Mouse (Mus musculus) bone marrow macrophage, adult 2 months (primary cell): ENCODE measurements around the gene Gm20388.

ENCODE experiments used
- CTCF ChIP-seq: IDR thresholded peaks from 2 replicates; pipeline ENCODE4 v1.5.1; 2012; ENCODE audit warnings: low read depth, mild to moderate bottlenecking, low read length, moderate library complexity
- POLR2A ChIP-seq: IDR thresholded peaks from 2 replicates; pipeline ENCODE4 v1.6.1; 2012; ENCODE audit warnings: mild to moderate bottlenecking, low read depth, low read length, borderline replicate concordance

DNA sequence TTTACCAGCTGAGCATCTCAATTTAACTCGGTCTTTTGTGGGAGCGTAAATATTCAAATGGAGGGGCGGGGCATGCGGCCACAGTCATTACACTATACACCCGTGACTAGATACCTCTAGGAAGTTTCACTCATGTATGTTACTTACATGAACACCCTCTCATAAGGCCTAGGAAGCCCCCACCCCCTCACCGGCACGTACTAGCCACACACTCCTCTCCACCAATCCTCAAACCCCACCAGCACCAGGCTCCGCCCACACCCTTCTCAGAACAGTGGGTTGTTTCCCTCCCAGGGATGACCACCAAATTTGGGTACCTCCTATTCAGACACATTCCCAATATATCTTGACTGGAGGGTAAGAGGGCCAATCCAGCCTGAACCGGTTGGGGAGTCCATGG is 696.8 kb downstream of the Gm20388 start:
- TF ChIP-seq POLR2A: no peak
- TF ChIP-seq CTCF: no peak
